Mouse (Mus musculus) myocyte (in vitro differentiated cells): ENCODE measurements around the gene Tns2. TPM values are rescaled to one million over a fixed set of nuclear protein-coding genes. Genes with fewer than 3 reads are reported as not detected.
A peak's percentile ranks its signal among the peaks of the same experiment; 100 is the strongest.
"Not testable (repeated sequence)": the region's sequence is repeated elsewhere in the genome, so short reads cannot be mapped to it uniquely, and the experiment has no call there.

ENCODE experiments used
- H3K27me3 ChIP-seq: one replicate; pipeline ENCODE4 v1.6.1; 2011; ENCODE audit not compliant: control insufficient read depth, insufficient read depth, insufficient read length
- H3K36me3 ChIP-seq: one replicate; pipeline ENCODE4 v1.6.1; 2011; ENCODE audit not compliant: control insufficient read depth, insufficient read depth
- H3K4me2 ChIP-seq: one replicate; pipeline ENCODE4 v1.6.1; 2011; ENCODE audit warnings: low read depth, control low read depth
- H3K4me3 ChIP-seq: one replicate; pipeline ENCODE4 v1.5.1; 2011; ENCODE audit warnings: mild to moderate bottlenecking, control low read depth, moderate library complexity
- H3K79me2 ChIP-seq: one replicate; pipeline ENCODE4 v1.6.1; 2011; ENCODE audit not compliant: control insufficient read depth, insufficient read depth
- H3ac ChIP-seq: one replicate; pipeline ENCODE4 v1.6.1; 2011; ENCODE audit not compliant: control insufficient read depth, insufficient read length
- CEBPB ChIP-seq: IDR thresholded peaks from 2 replicates; pipeline ENCODE4 v1.6.1; 2011; ENCODE audit warnings: mild to moderate bottlenecking, moderate library complexity; ENCODE audit not compliant: poor library complexity, insufficient read depth, severe bottlenecking
- E2F4 ChIP-seq: IDR thresholded peaks from one replicate; pipeline ENCODE4 v1.6.1; 2011; ENCODE audit warnings: mild to moderate bottlenecking, control low read depth, moderate library complexity; ENCODE audit not compliant: insufficient read depth
- MAX ChIP-seq: IDR thresholded peaks from one replicate; pipeline ENCODE4 v1.6.1; 2011; ENCODE audit warnings: low read depth, mild to moderate bottlenecking, control low read depth
- MYOD1 ChIP-seq, 3 experiments: IDR thresholded peaks; one replicate each; pipeline ENCODE4 v1.6.1; 2011; ENCODE audit warnings: control low read depth in 2 of 3, low read depth in 2 of 3, mild to moderate bottlenecking in 2 of 3, moderate library complexity in 1 of 3; ENCODE audit not compliant: insufficient read length in 2 of 3, control insufficient read depth in 1 of 3
- MYOG ChIP-seq, 3 experiments: IDR thresholded peaks; one replicate each; pipeline ENCODE4 v1.6.1; 2011; ENCODE audit warnings: control low read depth in 2 of 3, low read depth in 2 of 3, mild to moderate bottlenecking in 2 of 3; ENCODE audit not compliant: insufficient read length in 2 of 3, control insufficient read depth in 1 of 3, insufficient read depth in 1 of 3
- POLR2A ChIP-seq: IDR thresholded peaks from one replicate; pipeline ENCODE4 v1.6.1; 2011; ENCODE audit warnings: low read depth, mild to moderate bottlenecking, control low read depth, moderate library complexity; ENCODE audit not compliant: insufficient read length
- POLR2AphosphoS2 ChIP-seq: IDR thresholded peaks from one replicate; pipeline ENCODE4 v1.6.1; 2011; ENCODE audit warnings: low read depth, control low read depth; ENCODE audit not compliant: insufficient read length
- REST ChIP-seq: IDR thresholded peaks from one replicate; pipeline ENCODE4 v1.6.1; 2011; ENCODE audit warnings: mild to moderate bottlenecking, control low read depth, moderate library complexity; ENCODE audit not compliant: insufficient read depth, insufficient read length
- SRF ChIP-seq: IDR thresholded peaks from one replicate; pipeline ENCODE4 v1.6.1; 2011; ENCODE audit warnings: low read depth; ENCODE audit not compliant: control insufficient read depth, insufficient read length
- TCF12 ChIP-seq: IDR thresholded peaks from one replicate; pipeline ENCODE4 v1.6.1; 2011; ENCODE audit warnings: mild to moderate bottlenecking, control low read depth; ENCODE audit not compliant: poor library complexity, insufficient read depth, severe bottlenecking
- TCF3 ChIP-seq: IDR thresholded peaks from one replicate; pipeline ENCODE4 v1.6.1; 2011; ENCODE audit warnings: low read depth, control low read depth; ENCODE audit not compliant: insufficient read length
- USF1 ChIP-seq: IDR thresholded peaks from one replicate; pipeline ENCODE4 v1.6.1; 2011; ENCODE audit warnings: low read depth, mild to moderate bottlenecking, control low read depth, moderate library complexity
- polyA plus RNA-seq: library from polyadenylated mRNA; unstranded; fragments of >200 nt; fragmentation: generic; extraction: Trizol; gene quantifications from one replicate; pipeline ENCODE4 v1.2.1, GENCODE M21; 2012; ENCODE audit warnings: missing spikeins

The Tns2 gene
- polyA plus RNA-seq, 1 experiment = 128 TPM

DNA sequence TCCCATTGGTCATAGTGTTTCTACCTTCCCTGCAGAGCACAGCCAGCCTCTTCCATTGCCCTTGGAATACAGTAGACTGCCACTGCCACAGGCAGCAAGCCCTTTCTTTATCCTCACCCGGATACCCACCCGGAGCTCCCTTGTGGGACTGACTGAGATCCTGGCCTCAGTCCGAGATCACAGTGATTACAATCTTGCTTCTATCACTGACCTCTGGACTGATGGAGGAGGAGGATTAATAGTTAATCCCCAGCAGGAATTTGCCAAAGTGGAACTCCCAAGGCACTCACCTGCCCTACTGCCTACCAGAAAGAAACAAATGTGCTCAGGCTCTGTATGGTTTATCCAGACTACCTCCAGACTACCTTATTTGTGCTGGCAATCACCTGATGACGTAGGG, 49.3 kb downstream of the Tns2 start:
- no peak overlapping the region for H3ac ChIP-seq
- no peak overlapping the region for H3K4me2 ChIP-seq
- TF ChIP-seq POLR2A = no peak
- no peak for TF ChIP-seq REST
- no peak for TF ChIP-seq TCF3
- TF ChIP-seq USF1 = no peak
- no peak for TF ChIP-seq TCF12
- TF ChIP-seq E2F4 = no peak
- no peak for TF ChIP-seq CEBPB
- no peak for TF ChIP-seq POLR2AphosphoS2
- no peak for TF ChIP-seq MYOG (IDR thresholded peaks at IDR 0.05; ENCODE audit: control insufficient read depth in 1 of 3, insufficient read depth in 1 of 3, insufficient read length in 2 of 3, low read depth in 2 of 3)
- TF ChIP-seq MYOD1 (IDR thresholded peaks at IDR 0.05; ENCODE audit: control insufficient read depth in 1 of 3, insufficient read length in 2 of 3, low read depth in 2 of 3) = no peak
- no peak for TF ChIP-seq SRF
- no peak for TF ChIP-seq MAX
- peaks cover 8% of the 10 kb centered on the region for H3K36me3 ChIP-seq
- H3K4me3 ChIP-seq = no peak overlapping the region
- H3K27me3 ChIP-seq = no peaks in the 10 kb centered on the region
- H3K79me2 ChIP-seq = peaks cover 5% of the 10 kb centered on the region

DNA sequence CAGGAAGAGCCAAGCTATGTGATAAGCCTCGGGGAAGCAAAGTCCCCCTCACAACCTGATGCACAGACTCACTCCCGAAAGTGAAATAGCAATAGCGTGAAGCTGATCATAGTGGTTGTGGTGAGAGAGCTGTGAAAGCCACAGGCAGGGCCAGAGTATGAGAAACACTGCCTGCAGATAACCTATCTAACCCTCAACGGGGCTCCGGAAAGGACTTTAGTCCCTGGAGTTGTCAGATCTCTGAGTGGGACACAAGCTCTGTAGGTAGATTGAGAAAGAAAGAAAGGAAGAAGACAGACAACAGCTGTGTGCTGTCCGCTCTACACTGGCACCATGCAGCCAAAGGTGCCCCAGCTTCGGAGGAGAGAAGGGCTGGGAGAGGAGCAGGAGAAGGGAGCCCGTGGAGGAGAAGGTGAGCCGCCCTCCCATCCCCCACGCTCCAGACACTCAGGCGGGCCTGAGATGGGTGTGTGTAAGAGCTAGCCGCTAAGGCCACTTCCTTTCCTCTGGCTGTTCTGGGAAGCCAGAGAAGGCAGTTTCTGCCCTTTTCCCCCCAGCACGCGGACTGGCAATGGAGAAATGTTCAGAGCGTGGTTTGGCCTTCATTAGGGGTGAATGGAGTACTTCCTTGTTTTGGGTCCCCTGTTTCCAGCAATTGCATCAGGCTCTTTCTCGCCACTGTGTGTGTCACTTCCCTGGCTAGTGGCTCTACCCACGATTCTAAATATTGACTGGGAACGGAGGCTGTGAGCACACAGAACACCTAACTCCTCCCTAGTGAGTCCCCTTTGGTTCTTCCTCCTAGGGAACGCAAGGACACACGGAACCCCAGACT, 50.3 kb downstream of the Tns2 start, which contains the start of gene Soat2:
TSS of gene Soat2 (plus strand) at position 226 of the 835 bp plus-strand sequence.
- TF ChIP-seq CEBPB (peak; percentile 97), MYOD1 (IDR thresholded peaks at IDR 0.05; ENCODE audit: control insufficient read depth in 1 of 3, insufficient read length in 2 of 3, low read depth in 2 of 3) (no peak), POLR2AphosphoS2 (peak; percentile 45)
- H3K79me2 ChIP-seq = peaks cover 5% of the 10 kb centered on the region
- no peak within 1 kb of the TSS for H3ac ChIP-seq
- H3K36me3 ChIP-seq = peaks cover 8% of the 10 kb centered on the region
- peak within 1 kb of the TSS; percentile 33 for H3K4me2 ChIP-seq
- H3K4me3 ChIP-seq = no peak within 1 kb of the TSS
- H3K27me3 ChIP-seq = no peaks in the 10 kb centered on the region

DNA sequence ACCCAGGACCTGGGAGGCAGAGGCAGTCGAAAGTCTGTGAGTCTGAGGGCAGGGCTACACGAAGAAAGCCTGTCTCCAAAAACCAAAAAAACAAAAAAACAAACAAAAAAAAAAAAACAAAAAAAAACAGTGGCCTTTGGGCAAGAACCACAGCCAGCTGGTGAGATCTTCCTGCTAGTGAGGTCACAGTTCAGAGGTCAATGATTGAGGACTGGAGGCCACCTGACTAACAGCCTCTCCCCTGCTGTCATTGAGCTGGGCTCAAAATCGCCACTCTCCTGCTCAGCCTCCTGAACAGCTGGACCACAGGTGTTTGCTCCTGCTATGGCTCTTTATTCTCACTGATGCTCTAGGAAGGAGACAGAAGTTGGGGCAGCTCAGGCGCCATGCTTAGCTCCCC, 52.4 kb downstream of the Tns2 start:
- peaks cover under 1% of the 10 kb centered on the region for H3K79me2 ChIP-seq
- TF ChIP-seq MYOG (IDR thresholded peaks at IDR 0.05; ENCODE audit: control insufficient read depth in 1 of 3, insufficient read depth in 1 of 3, insufficient read length in 2 of 3, low read depth in 2 of 3) (peak in 1 of 3 experiments; percentile 32), TCF3 (no peak)
- H3K27me3 ChIP-seq = no peaks in the 10 kb centered on the region
- H3K4me2 ChIP-seq = no peak overlapping the region
- H3K36me3 ChIP-seq = peaks cover 8% of the 10 kb centered on the region
- no peak overlapping the region for H3ac ChIP-seq
- H3K4me3 ChIP-seq = no peak overlapping the region

DNA sequence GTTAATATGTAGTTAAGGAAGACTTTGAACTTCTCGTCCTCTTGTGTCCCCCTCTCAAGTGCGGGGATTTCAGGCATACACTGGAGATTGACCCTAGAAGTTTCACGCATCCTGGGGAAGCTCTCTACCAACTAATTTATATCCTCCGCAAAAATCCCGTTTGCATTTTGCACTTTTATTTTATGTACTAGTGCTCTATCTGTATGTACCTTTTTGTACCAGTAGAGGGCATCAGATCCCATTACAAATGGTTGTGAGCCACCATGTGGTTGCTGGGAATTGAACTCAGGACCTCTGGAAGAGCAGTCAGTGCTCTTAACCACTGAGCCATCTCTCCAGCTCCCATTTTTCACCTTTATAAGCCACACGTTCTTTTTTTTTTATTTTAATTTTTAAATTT, 54.8 kb downstream of the Tns2 start:
- not testable (repeated sequence) for H3K27me3 ChIP-seq, H3K36me3 ChIP-seq, H3K4me2 ChIP-seq, H3ac ChIP-seq, H3K4me3 ChIP-seq, H3K79me2 ChIP-seq

DNA sequence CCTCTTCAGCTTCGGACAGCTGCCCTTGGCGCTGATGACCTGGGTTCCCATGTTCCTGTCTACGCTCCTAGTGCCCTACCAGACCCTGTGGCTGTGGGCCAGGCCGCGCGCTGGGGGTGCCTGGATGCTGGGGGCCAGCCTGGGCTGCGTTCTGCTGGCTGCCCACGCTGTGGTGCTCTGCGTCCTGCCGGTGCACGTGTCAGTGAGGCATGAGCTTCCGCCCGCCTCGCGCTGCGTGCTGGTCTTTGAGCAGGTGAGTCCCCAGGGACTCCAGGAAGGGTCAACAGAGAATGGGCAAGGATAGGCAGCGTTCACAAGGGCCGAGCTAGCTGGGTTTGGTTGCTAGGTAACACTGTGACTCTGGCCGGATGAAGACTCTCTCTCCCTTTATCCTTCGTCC, 56.6 kb downstream of the Tns2 start:
- TF ChIP-seq REST (no peak), TCF12 (no peak), POLR2AphosphoS2 (no peak), MYOG (IDR thresholded peaks at IDR 0.05; ENCODE audit: control insufficient read depth in 1 of 3, insufficient read depth in 1 of 3, insufficient read length in 2 of 3, low read depth in 2 of 3) (peak in 1 of 3 experiments; percentile 15), POLR2A (no peak), E2F4 (no peak), USF1 (no peak), TCF3 (no peak)
- Histone ChIP-seq H3K4me3 (no peak overlapping the region), H3K36me3 (no peaks in the 10 kb centered on the region), H3K4me2 (no peak overlapping the region), H3ac (no peak overlapping the region), H3K27me3 (no peaks in the 10 kb centered on the region), H3K79me2 (no peaks in the 10 kb centered on the region)

DNA sequence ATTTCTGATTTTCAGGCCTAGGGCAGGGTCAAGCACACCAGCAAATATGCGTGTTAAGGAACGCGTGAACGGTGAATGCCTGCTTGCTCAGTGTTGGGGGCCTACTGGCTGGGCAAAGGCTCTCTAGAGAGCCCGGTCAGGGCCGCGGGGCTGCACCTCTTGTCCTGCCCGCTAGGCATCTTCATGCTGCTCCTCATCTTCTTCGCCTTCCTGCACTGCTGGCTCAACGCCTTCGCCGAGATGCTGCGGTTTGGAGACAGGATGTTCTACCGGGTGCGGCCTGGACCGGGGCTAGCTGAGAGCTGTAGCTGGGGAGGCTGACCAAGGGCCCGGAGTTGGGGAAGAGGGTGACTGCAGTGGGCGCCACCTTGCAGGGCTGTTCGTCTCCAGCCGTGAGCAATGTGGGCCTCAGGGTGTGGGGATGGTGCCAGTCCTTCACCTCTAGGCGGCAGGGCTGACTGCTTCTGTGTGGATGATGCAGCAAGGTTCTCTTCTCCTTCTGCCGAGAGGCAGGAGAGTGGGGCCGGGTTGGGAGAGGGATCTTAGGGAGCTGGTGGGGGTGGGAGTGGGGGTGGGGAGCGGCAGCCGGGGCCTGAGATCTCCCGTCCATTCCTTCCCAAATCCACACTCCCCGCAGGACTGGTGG, 60.3 kb downstream of the Tns2 start:
- Histone ChIP-seq H3K4me2 (no peak overlapping the region), H3ac (no peak overlapping the region), H3K4me3 (no peak overlapping the region), H3K36me3 (no peaks in the 10 kb centered on the region), H3K27me3 (no peaks in the 10 kb centered on the region), H3K79me2 (no peaks in the 10 kb centered on the region)
- TF ChIP-seq MYOG (IDR thresholded peaks at IDR 0.05; ENCODE audit: control insufficient read depth in 1 of 3, insufficient read depth in 1 of 3, insufficient read length in 2 of 3, low read depth in 2 of 3) = no peak
- TF ChIP-seq SRF = no peak
- TF ChIP-seq MAX = no peak
- no peak for TF ChIP-seq E2F4
- TF ChIP-seq CEBPB = no peak
- TF ChIP-seq MYOD1 (IDR thresholded peaks at IDR 0.05; ENCODE audit: control insufficient read depth in 1 of 3, insufficient read length in 2 of 3, low read depth in 2 of 3) = no peak
- TF ChIP-seq REST = no peak
- no peak for TF ChIP-seq USF1
- no peak for TF ChIP-seq POLR2A
- TF ChIP-seq POLR2AphosphoS2 = no peak
- no peak for TF ChIP-seq TCF3
- TF ChIP-seq TCF12 = no peak
